Mouse (Mus musculus) midbrain, embryonic 14.5 days (tissue): ENCODE measurements at regions not wholly inside any gene's neighbourhood (a gene's known extent, or its start where the extent isn't known, plus 50 kb on each side); places are given as distances from the start of the nearest gene placed in this dataset.
"Not testable (repeated sequence)": the region's sequence is repeated elsewhere in the genome, so short reads cannot be mapped to it uniquely, and the experiment has no call there.

Experiments used
- ATAC-seq: fragments of 200-750 bp; cut with Nextera tagmentation; 2 replicates; pipeline ENCODE4 v1.8.0; 2017; ENCODE audit warnings: moderate number of reproducible peaks, moderate library complexity; ENCODE audit not compliant: low FRiP score, low TSS enrichment
- DNase-seq: peaks from one replicate; pipeline ENCODE4 v3.0.0-alpha.2; 2015
- H3K27ac ChIP-seq: fragments of 300-500 bp; sonication (generic); replicated peaks from 2 replicates; pipeline ENCODE4 v1.5.1; 2014; ENCODE audit warnings: mild to moderate bottlenecking, low read depth, low read length, moderate library complexity
- H3K27me3 ChIP-seq: fragments of 300-500 bp; sonication (generic); 2 replicates; pipeline ENCODE4 v1.6.1; 2014; ENCODE audit warnings: low read length, control low read depth, mixed read lengths; ENCODE audit not compliant: control insufficient read depth, insufficient read depth
- H3K36me3 ChIP-seq: fragments of 300-500 bp; sonication (generic); 2 replicates; pipeline ENCODE4 v1.6.1; 2014; ENCODE audit warnings: low read length, control low read depth; ENCODE audit not compliant: control insufficient read depth, insufficient read depth
- H3K4me1 ChIP-seq: fragments of 300-500 bp; sonication (generic); 2 replicates; pipeline ENCODE4 v1.6.1; 2014; ENCODE audit warnings: mild to moderate bottlenecking, antibody characterized with exemption, low read length, control low read depth; ENCODE audit not compliant: control insufficient read depth, insufficient read depth
- H3K4me2 ChIP-seq: fragments of 300-500 bp; sonication (generic); 2 replicates; pipeline ENCODE4 v1.6.1; 2014; ENCODE audit warnings: mild to moderate bottlenecking, low read length, moderate library complexity
- H3K4me3 ChIP-seq: fragments of 300-500 bp; sonication (generic); replicated peaks from 2 replicates; pipeline ENCODE4 v1.5.1; 2014; ENCODE audit warnings: low read depth, low read length
- H3K9ac ChIP-seq: fragments of 300-500 bp; sonication (generic); replicated peaks from 2 replicates; pipeline ENCODE4 v1.6.1; 2014; ENCODE audit warnings: mild to moderate bottlenecking, low read length, moderate library complexity
- H3K9me3 ChIP-seq: fragments of 300-500 bp; sonication (generic); 2 replicates; pipeline ENCODE4 v1.6.1; 2016; ENCODE audit warnings: low read length, control low read depth, mixed read lengths; ENCODE audit not compliant: control insufficient read depth
- WGBS: fragments of 180-500 bp; shearing (Covaris S2); extraction: QIAGEN DNeasy Blood & Tissue Kit; methylation state at CpG from one replicate; pipeline ENCODE4 v1.1.7; 2014; 5-methylcytosine and 5-hydroxymethylcytosine counted together

GRCm38 (mm10) chr8:93443631-93444030 lies 64.1 kb upstream of the Ces1h start:
- H3K9me3 ChIP-seq, H3K27ac ChIP-seq, H3K4me2 ChIP-seq, H3K9ac ChIP-seq, ATAC-seq, H3K27me3 ChIP-seq, H3K36me3 ChIP-seq, H3K4me1 ChIP-seq, H3K4me3 ChIP-seq, DNase-seq: not testable (repeated sequence)
- 82% methylated on average over 2 of the region's 2 CpGs for WGBS

GRCm38 (mm10) chr8:93441936-93442335 lies 62.4 kb upstream of the Ces1h start:
- WGBS, result 81% methylated on average over 3 of the region's 3 CpGs
- ATAC-seq, result no peak
- no peak overlapping the region for H3K4me3 ChIP-seq
- H3K27ac ChIP-seq, result no peak overlapping the region
- no peak for DNase-seq
- no peak overlapping the region for H3K4me2 ChIP-seq
- no peaks in the 10 kb centered on the region for H3K4me1 ChIP-seq
- H3K27me3 ChIP-seq, result no peaks in the 10 kb centered on the region
- no peaks in the 10 kb centered on the region for H3K36me3 ChIP-seq
- no peaks in the 10 kb centered on the region for H3K9me3 ChIP-seq
- H3K9ac ChIP-seq, result no peak overlapping the region

GRCm38 (mm10) chr8:93436586-93436985 lies 57.1 kb upstream of the Ces1h start:
- not testable (repeated sequence) for H3K27me3 ChIP-seq, H3K4me3 ChIP-seq, H3K4me2 ChIP-seq, H3K36me3 ChIP-seq, H3K4me1 ChIP-seq, H3K9ac ChIP-seq, H3K9me3 ChIP-seq, H3K27ac ChIP-seq, ATAC-seq, DNase-seq
- 73% methylated on average over 12 of the region's 12 CpGs for WGBS

- no peak overlapping the region for H3K9ac ChIP-seq
- 3% methylated on average over 3 of the region's 3 CpGs for WGBS
- H3K4me1 ChIP-seq, result no peaks in the 10 kb centered on the region
- H3K36me3 ChIP-seq, result no peaks in the 10 kb centered on the region
- ATAC-seq, result no peak
- H3K27ac ChIP-seq, result no peak overlapping the region
- DNase-seq, result peak; percentile 93
- no peaks in the 10 kb centered on the region for H3K9me3 ChIP-seq
- no peaks in the 10 kb centered on the region for H3K27me3 ChIP-seq
- no peak overlapping the region for H3K4me2 ChIP-seq
- no peak overlapping the region for H3K4me3 ChIP-seq
These were observed 51.1 kb upstream of the Ces1h start for GRCm38 (mm10) chr8:93430637-93431036.
